Mouse (Mus musculus) hindbrain, postnatal 0 days (tissue): ENCODE measurements around the gene Ocm. TPM values are rescaled to one million over a fixed set of nuclear protein-coding genes. Genes with fewer than 3 reads are reported as not detected.

Source experiments
- ATAC-seq: fragments of 200-750 bp; cut with Nextera tagmentation; 2 replicates; pipeline ENCODE4 v1.8.0; 2017; ENCODE audit warnings: mild to moderate bottlenecking, moderate TSS enrichment, moderate library complexity
- DNase-seq: peaks from one replicate; pipeline ENCODE4 v3.0.0-alpha.2; 2015; ENCODE audit warnings: low spot score
- H3K27ac ChIP-seq: fragments of 300-500 bp; sonication (generic); 2 replicates; pipeline ENCODE4 v1.5.1; 2014; ENCODE audit warnings: mild to moderate bottlenecking
- H3K27me3 ChIP-seq: fragments of 300-500 bp; sonication (generic); 2 replicates; pipeline ENCODE4 v1.6.1; 2014; ENCODE audit warnings: low read length, mixed read lengths; ENCODE audit not compliant: insufficient read depth
- H3K36me3 ChIP-seq: fragments of 300-500 bp; sonication (generic); 2 replicates; pipeline ENCODE4 v1.6.1; 2014; ENCODE audit warnings: low read length, mixed read lengths; ENCODE audit not compliant: insufficient read depth
- H3K4me1 ChIP-seq: fragments of 300-500 bp; sonication (generic); 2 replicates; pipeline ENCODE4 v1.6.1; 2014; ENCODE audit warnings: antibody characterized with exemption, low read length, mixed read lengths; ENCODE audit not compliant: insufficient read depth
- H3K4me2 ChIP-seq: fragments of 300-500 bp; sonication (generic); 2 replicates; pipeline ENCODE4 v1.6.1; 2014; ENCODE audit warnings: low read depth, mild to moderate bottlenecking, low read length, moderate library complexity, mixed read lengths
- H3K4me3 ChIP-seq: fragments of 300-500 bp; sonication (generic); 2 replicates; pipeline ENCODE4 v1.5.1; 2014; ENCODE audit warnings: low read length
- H3K9ac ChIP-seq: fragments of 300-500 bp; sonication (generic); replicated peaks from 2 replicates; pipeline ENCODE4 v1.6.1; 2014; ENCODE audit warnings: mild to moderate bottlenecking, low read length, moderate library complexity, mixed read lengths
- H3K9me3 ChIP-seq: fragments of 300-500 bp; sonication (generic); 2 replicates; pipeline ENCODE4 v1.6.1; 2016; ENCODE audit warnings: low read length, mixed read lengths
- CTCF ChIP-seq: IDR thresholded peaks from 2 replicates; pipeline ENCODE4 v1.5.1; 2016; ENCODE audit warnings: antibody characterized with exemption, control low read depth, low read depth
- WGBS: fragments of 180-500 bp; shearing (Covaris S2); extraction: QIAGEN DNeasy Blood & Tissue Kit; methylation state at CpG from one replicate; pipeline ENCODE4 v1.1.7; 2014; 5-methylcytosine and 5-hydroxymethylcytosine counted together
- polyA plus RNA-seq: library from polyadenylated mRNA; unstranded; fragments of >200 nt; fragmentation: Nextera tagmentation; extraction: Ambion mirVana; gene quantifications from 2 replicates; pipeline ENCODE4 v1.2.1, GENCODE M21; 2015
- total RNA-seq: library from RNA; depleted of rRNA; stranded (reverse); fragments of >200 nt; gene quantifications from 2 replicates; pipeline ENCODE4 v1.2.3, GENCODE M21; 2014; rRNA removed

Gene Ocm
- total RNA-seq (not detected in 2 replicates), polyA plus RNA-seq (0.39 and 0.54 TPM in 2 replicates)

DNA sequence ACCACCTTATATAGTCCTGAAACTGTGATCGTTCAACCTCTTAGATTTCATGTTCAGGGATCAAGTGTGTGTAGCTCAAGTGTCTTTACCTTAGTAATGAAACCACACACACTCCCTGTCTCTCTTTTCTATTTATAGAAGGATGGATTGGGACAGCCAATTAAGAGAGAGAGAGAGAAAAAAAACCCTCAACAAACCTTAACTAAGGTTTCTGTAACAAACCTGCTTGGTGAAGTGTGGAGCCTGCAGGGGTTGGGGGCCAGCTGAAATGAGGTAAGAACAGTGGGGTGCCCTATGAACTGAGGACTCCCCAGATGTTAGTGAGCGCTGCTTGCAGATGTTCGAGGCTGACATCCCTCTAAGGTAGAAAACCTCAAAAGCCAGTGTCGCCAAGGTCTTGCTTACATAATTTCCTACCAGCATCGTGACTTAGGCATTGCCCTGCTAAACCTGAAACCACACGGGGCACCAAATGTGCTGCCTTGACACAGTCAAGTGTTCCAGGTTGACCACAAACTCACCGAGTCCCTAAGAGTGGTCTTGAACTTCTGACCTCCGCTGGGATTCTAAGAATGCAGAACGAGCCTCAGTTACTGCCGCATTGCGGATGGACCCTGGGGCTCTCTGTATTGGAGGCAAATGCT is at the start of gene Ocm:
Gene Ocm, minus strand, starts transcription at position 51 of the 644 bp plus-strand sequence.
- Histone ChIP-seq H3K4me3 (no peak within 1 kb of the TSS), H3K4me1 (no peaks in the 10 kb centered on the region), H3K27ac (no peak within 1 kb of the TSS), H3K4me2 (no peak within 1 kb of the TSS), H3K27me3 (no peaks in the 10 kb centered on the region), H3K9me3 (no peaks in the 10 kb centered on the region), H3K36me3 (no peaks in the 10 kb centered on the region), H3K9ac (no peak within 1 kb of the TSS)
- no peak for TF ChIP-seq CTCF
- DNase-seq (no peak), ATAC-seq (no peak)
- WGBS = 79% methylated on average over 11 of the region's 11 CpGs

- Histone ChIP-seq H3K27me3 (no peaks in the 10 kb centered on the region), H3K36me3 (no peaks in the 10 kb centered on the region), H3K27ac (no peak overlapping the region), H3K4me2 (no peak overlapping the region), H3K9ac (no peak overlapping the region), H3K9me3 (no peaks in the 10 kb centered on the region), H3K4me3 (no peak overlapping the region), H3K4me1 (no peaks in the 10 kb centered on the region)
- DNase-seq (no peak), ATAC-seq (no peak)
- 42% methylated on average over 1 of the region's 1 CpGs for WGBS
- TF ChIP-seq CTCF = no peak
Observed at GRCm38 (mm10) chr5:144071249-144071648, 44.8 kb upstream of the Ocm start.

DNA sequence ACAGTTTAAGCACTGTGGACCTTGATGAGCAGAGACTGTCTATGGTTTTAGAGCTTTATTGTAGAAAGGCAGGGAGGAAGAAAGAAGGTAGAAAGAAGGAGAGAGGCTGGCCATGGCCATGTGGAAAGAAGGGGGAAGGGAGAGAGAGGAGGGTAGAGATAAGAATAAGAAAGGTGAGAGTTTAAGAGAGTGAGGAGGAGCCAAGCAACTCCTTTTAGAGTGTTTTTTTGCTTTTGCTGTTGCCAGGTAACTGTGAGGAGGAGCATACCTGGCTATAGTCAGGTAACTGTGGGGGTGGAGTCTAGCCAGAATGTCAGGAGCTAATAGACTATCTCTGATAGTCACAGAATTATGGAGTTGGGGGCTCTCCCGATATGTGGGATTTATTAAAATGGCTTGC is 43.6 kb upstream of the Ocm start:
- 85% methylated on average over 1 of the region's 1 CpGs for WGBS

GRCm38 (mm10) chr5:144066036-144066435 is 39.6 kb upstream of the Ocm start:
- no peaks in the 10 kb centered on the region for H3K4me1 ChIP-seq
- no peak overlapping the region for H3K4me3 ChIP-seq
- no peaks in the 10 kb centered on the region for H3K9me3 ChIP-seq
- H3K4me2 ChIP-seq = no peak overlapping the region
- H3K9ac ChIP-seq = no peak overlapping the region
- ATAC-seq = no peak
- no peak for TF ChIP-seq CTCF
- no peaks in the 10 kb centered on the region for H3K36me3 ChIP-seq
- no peak for DNase-seq
- no peak overlapping the region for H3K27ac ChIP-seq
- WGBS = 64% methylated on average over 2 of the region's 2 CpGs
- H3K27me3 ChIP-seq = no peaks in the 10 kb centered on the region

More for the DNA sequence above, 43.6 kb upstream of the Ocm start:
- no peak overlapping the region for H3K27ac ChIP-seq
- DNase-seq = no peak
- H3K4me2 ChIP-seq = no peak overlapping the region
- no peak overlapping the region for H3K9ac ChIP-seq
- H3K9me3 ChIP-seq = no peaks in the 10 kb centered on the region
- no peaks in the 10 kb centered on the region for H3K27me3 ChIP-seq
- H3K4me1 ChIP-seq = no peaks in the 10 kb centered on the region
- H3K4me3 ChIP-seq = no peak overlapping the region
- no peaks in the 10 kb centered on the region for H3K36me3 ChIP-seq
- no peak for TF ChIP-seq CTCF
- ATAC-seq = no peak

DNA sequence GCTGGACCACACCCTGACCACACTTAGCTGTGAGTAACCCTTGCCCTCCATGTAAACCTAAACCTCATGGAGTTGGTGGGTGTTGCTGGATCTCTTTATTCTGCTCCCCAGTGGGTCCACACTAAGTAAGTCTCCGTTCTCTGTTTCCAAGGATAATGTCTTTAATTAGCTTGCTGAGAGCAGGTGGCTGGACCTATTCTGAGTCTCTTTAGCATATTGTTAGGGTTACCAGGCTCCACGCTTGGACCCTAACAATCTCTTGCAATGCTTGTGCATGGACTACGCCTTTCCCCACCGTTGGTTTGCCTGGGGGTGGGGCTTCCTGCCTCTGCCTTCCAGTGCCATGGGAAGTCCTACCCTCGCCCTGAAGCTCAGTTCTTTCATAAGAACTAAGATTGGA is 37.6 kb upstream of the Ocm start:
- Histone ChIP-seq H3K9ac (no peak overlapping the region), H3K4me3 (no peak overlapping the region), H3K4me1 (no peaks in the 10 kb centered on the region), H3K4me2 (no peak overlapping the region), H3K9me3 (no peaks in the 10 kb centered on the region), H3K36me3 (no peaks in the 10 kb centered on the region), H3K27ac (no peak overlapping the region), H3K27me3 (no peaks in the 10 kb centered on the region)
- DNase-seq (no peak), ATAC-seq (no peak)
- WGBS = 63% methylated on average over 5 of the region's 5 CpGs
- TF ChIP-seq CTCF = no peak

DNA sequence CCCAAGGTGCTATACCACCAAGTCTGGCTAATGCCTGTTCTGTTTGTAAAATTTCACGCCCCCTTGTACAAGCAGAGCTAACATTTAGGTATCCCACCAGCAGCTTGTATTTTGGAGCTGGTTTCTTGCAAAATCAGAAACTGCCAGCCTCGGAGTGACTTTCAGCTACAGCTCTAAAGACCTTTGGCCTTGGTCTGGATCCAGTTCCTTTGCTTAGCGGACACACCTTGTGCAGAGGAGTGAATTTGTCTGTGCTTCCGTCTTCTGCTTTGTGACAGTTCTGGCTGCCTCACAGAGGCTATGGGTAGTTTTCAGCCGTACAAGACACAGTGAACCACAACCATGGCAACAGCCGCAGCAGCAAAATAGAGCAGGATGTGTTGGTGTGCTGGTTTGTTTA is 27.9 kb upstream of the Ocm start:
- 86% methylated on average over 6 of the region's 6 CpGs for WGBS

DNA sequence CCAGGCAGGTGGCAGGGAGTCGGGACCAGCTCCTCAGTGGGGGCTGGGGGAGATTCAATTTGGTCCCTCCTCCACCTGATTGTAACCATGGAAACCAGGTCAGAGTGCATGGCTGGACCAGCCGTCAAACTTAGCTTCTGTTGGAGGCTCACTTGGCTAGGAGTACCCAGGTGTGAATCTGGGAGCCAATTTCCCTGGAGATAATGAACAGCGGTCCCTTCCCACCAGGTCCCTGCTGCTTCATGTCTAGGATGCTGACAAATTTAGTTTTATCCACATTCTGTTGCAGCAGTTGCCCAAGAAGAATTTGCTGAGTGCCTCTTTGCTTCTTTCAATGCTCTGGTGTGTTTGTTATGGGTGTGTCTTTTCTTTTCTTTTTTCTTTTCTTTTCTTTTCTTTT is 27.0 kb upstream of the Ocm start:
- no peaks in the 10 kb centered on the region for H3K4me1 ChIP-seq
- H3K36me3 ChIP-seq = no peaks in the 10 kb centered on the region
- WGBS = 43% methylated on average over 3 of the region's 3 CpGs
- no peak for TF ChIP-seq CTCF
- DNase-seq = peak; percentile 16
- H3K4me3 ChIP-seq = no peak overlapping the region
- ATAC-seq = no peak
- H3K4me2 ChIP-seq = no peak overlapping the region
- H3K27me3 ChIP-seq = no peaks in the 10 kb centered on the region
- H3K9me3 ChIP-seq = no peaks in the 10 kb centered on the region
- no peak overlapping the region for H3K27ac ChIP-seq
- H3K9ac ChIP-seq = no peak overlapping the region

More for the DNA sequence above, 27.9 kb upstream of the Ocm start:
- no peaks in the 10 kb centered on the region for H3K9me3 ChIP-seq
- ATAC-seq = no peak
- H3K4me3 ChIP-seq = no peak overlapping the region
- no peak overlapping the region for H3K27ac ChIP-seq
- no peak overlapping the region for H3K9ac ChIP-seq
- no peaks in the 10 kb centered on the region for H3K36me3 ChIP-seq
- H3K4me2 ChIP-seq = no peak overlapping the region
- no peak for TF ChIP-seq CTCF
- H3K4me1 ChIP-seq = no peaks in the 10 kb centered on the region
- no peaks in the 10 kb centered on the region for H3K27me3 ChIP-seq
- DNase-seq = no peak
